In the genomic region with DNA sequence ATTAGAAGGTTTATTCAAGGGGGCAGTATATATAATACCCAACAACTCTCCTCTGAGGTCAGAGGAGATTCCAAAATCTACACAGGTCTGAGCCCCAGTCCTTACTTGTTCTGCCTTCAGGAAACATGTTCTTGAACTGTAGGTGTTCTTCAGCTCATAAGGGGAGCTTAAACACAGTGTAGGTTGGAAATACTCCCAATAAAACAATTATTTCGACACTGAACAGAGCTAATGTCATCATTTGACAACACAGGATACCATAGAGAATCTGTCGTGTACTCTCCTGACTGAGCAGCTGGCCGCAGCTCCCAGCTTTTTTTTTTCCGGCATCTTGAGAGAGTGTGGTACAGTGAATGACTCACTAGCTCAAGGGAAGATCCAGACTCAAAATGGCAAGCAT, we compare ENCODE assay signal across 24 mouse cellular contexts. TPM values are rescaled to one million over a fixed set of nuclear protein-coding genes. Genes with fewer than 3 reads are reported as not detected.
DNase-seq lines count a peak whose midpoint lies in the region; ATAC-seq and TF ChIP-seq lines count a peak whose summit lies in the region.
"Had no signal": no experiment of that assay in that cellular context is flagged by ENCODE, and none has a peak within 500 bp of the region (broad histone marks: within the 10 kb centered on the region; RNA-seq: fewer than 3 reads in every experiment).

No protein-coding gene starts in this region.

- intact Hi-C loops in gastrocnemius, adult 2 months (cut with DNase I): loop anchor here (2.0 kb wide), 1 partner anchor 41 kb away; a partner anchor contains a TSS

- 63% methylated on average over 4 of the region's 4 CpGs for WGBS in lung, adult 2 months
- WGBS in midbrain, embryonic 11.5 days: 83% methylated on average over 4 of the region's 4 CpGs

- no peak overlapping the region for H3K9ac ChIP-seq in midbrain, embryonic 11.5 days (ENCODE audit: low read length)
- H3K9ac ChIP-seq: embryonic facial prominence, embryonic 12.5 days; forebrain, embryonic 12.5 days had no signal

- TF ChIP-seq CTCF in gastrocnemius, adult 2 months (IDR thresholded peaks at IDR 0.05): no peak
- TF ChIP-seq CTCF in lung, adult 2 months (IDR thresholded peaks at IDR 0.05; ENCODE audit: insufficient read depth, low read length): no peak

- ATAC-seq in midbrain, embryonic 11.5 days (ENCODE audit: low FRiP score): no peak
- ATAC-seq: activated CD4-positive, CD25-positive, alpha-beta regulatory T cell, adult 4 months; forebrain, embryonic 14.5 days; forebrain, embryonic 16.5 days; Patski had no signal

- H3K27ac ChIP-seq in gastrocnemius, adult 2 months: peak overlapping the region; percentile 87
- no peak overlapping the region for H3K27ac ChIP-seq in midbrain, embryonic 11.5 days (ENCODE audit: low read depth, low read length)
- H3K27ac ChIP-seq: embryonic facial prominence, embryonic 10.5 days; embryonic facial prominence, embryonic 12.5 days; forebrain, embryonic 10.5 days; forebrain, embryonic 12.5 days had no signal

- H3K4me1 ChIP-seq in lung, adult 2 months (ENCODE audit: control insufficient read depth, insufficient read depth, low read length): no peaks in the 10 kb centered on the region
- H3K4me1 ChIP-seq in midbrain, embryonic 11.5 days (ENCODE audit: control insufficient read depth, insufficient read depth, low read length): no peaks in the 10 kb centered on the region

- no peak for DNase-seq in gastrocnemius, adult 2 months
- no peak for DNase-seq in gastrocnemius, adult 8-10 months (ENCODE audit: low spot score in 2 of 2)
- peak; percentile 32 for DNase-seq in brain, adult 2 months (ENCODE audit: low read depth, low spot score)
- peak; percentile 91 for DNase-seq in gonadal fat pad, adult 2 months (ENCODE audit: low read depth)
- DNase-seq in lung, adult 2 months: no peak
- no peak for DNase-seq in midbrain, embryonic 11.5 days (ENCODE audit: low spot score, missing footprints)
- no peak for DNase-seq in testis, postnatal 14 days (ENCODE audit: low spot score)
- DNase-seq: adrenal gland, adult 2 months; adrenal gland, postnatal 10 days; adrenal gland, postnatal 25 days; cerebellum, adult 11-12 months; cerebellum, adult 2 months; cerebellum, adult 9-10 months; cerebellum, postnatal 25 days had no signal

- no peaks in the 10 kb centered on the region for H3K27me3 ChIP-seq in midbrain, embryonic 11.5 days (ENCODE audit: control insufficient read depth, insufficient read depth, low read length)
- H3K27me3 ChIP-seq: embryonic facial prominence, embryonic 12.5 days; forebrain, embryonic 12.5 days had no signal

- H3K4me2 ChIP-seq in midbrain, embryonic 11.5 days: no peak overlapping the region
- H3K4me2 ChIP-seq: embryonic facial prominence, embryonic 12.5 days; forebrain, embryonic 12.5 days had no signal

- no peak for TF ChIP-seq POLR2A in lung, adult 2 months (IDR thresholded peaks at IDR 0.05; ENCODE audit: borderline replicate concordance, extremely low read depth, low read depth, low read length)

- H3K4me3 ChIP-seq in gastrocnemius, adult 2 months: no peak overlapping the region
- no peak overlapping the region for H3K4me3 ChIP-seq in lung, adult 2 months (replicated peaks; ENCODE audit: extremely low read depth, low read depth, low read length)
- H3K4me3 ChIP-seq in midbrain, embryonic 11.5 days (ENCODE audit: low read depth, low read length): no peak overlapping the region
- H3K4me3 ChIP-seq: embryonic facial prominence, embryonic 10.5 days; embryonic facial prominence, embryonic 12.5 days; forebrain, embryonic 10.5 days; forebrain, embryonic 12.5 days had no signal

- H3K9me3 ChIP-seq in midbrain, embryonic 11.5 days (ENCODE audit: control insufficient read depth, low read length): no peaks in the 10 kb centered on the region
- H3K9me3 ChIP-seq: embryonic facial prominence, embryonic 10.5 days; embryonic facial prominence, embryonic 12.5 days; forebrain, embryonic 10.5 days; forebrain, embryonic 12.5 days had no signal

- H3K36me3 ChIP-seq in midbrain, embryonic 11.5 days (ENCODE audit: control insufficient read depth, insufficient read depth, low read length): no peaks in the 10 kb centered on the region
- H3K36me3 ChIP-seq: embryonic facial prominence, embryonic 10.5 days; embryonic facial prominence, embryonic 12.5 days; forebrain, embryonic 10.5 days; forebrain, embryonic 12.5 days had no signal

RNA-seq across cellular contexts. Expression of a gene that starts 40.7 kb away (rescaled TPM):
- over 10,000 TPM; 14,696 to 24,668 TPM for total RNA-seq in gastrocnemius, adult 2 months (2021)
- total RNA-seq in gastrocnemius, adult 8-10 months (2022): over 10,000 TPM; 15,323 to 21,985 (median 20,714) TPM
- polyA plus RNA-seq in gonadal fat pad, adult 2 months (2012; rRNA removed): 12.5 and 15.6 TPM in 2 replicates
- polyA plus RNA-seq in lung, adult 2 months (2012; rRNA removed): 4.3 and 86.4 TPM in 2 replicates
- 0.36 and 0.55 TPM in 2 replicates for polyA plus RNA-seq in midbrain, embryonic 11.5 days (2014; fragmentation: Nextera tagmentation; extraction: Ambion mirVana)
- total RNA-seq: ES-E14, MEL had no signal
- polyA plus RNA-seq: activated CD4-positive, CD25-positive, alpha-beta regulatory T cell, adult 4 months; Patski had no signal

RNA-seq across cellular contexts. Expression of a gene that starts 52.8 kb away (rescaled TPM):
- 10 to 100 TPM; 31.4 to 37.4 TPM for total RNA-seq in gastrocnemius, adult 2 months (2021)
- 10 to 100 TPM; 35.2 to 41.6 (median 38.1) TPM for total RNA-seq in gastrocnemius, adult 8-10 months (2022)
- 69.9 and 70.1 TPM in 2 replicates for polyA plus RNA-seq in gonadal fat pad, adult 2 months (2012; rRNA removed)
- polyA plus RNA-seq in lung, adult 2 months (2012; rRNA removed): 51.3 and 62.0 TPM in 2 replicates
- polyA plus RNA-seq in midbrain, embryonic 11.5 days (2014; fragmentation: Nextera tagmentation; extraction: Ambion mirVana): 83.1 and 90.4 TPM in 2 replicates

Comparison
In these comparisons a context has a peak if more than half of its experiments do, and no peak if none do; other contexts are left out.
1. DNase-seq: peak in brain, adult 2 months (single experiment) and gonadal fat pad, adult 2 months (single experiment); none in gastrocnemius, adult 2 months (single experiment), gastrocnemius, adult 8-10 months (0 of 2), lung, adult 2 months (single experiment), midbrain, embryonic 11.5 days (single experiment) and testis, postnatal 14 days (single experiment).